Mouse (Mus musculus): Measurements from ENCODE around the gene Tradd.

GRCm38 (mm10) chr8:105311718-105312117 lies 47.3 kb upstream of the Tradd start:
- TF ChIP-seq CTCF (IDR thresholded peaks at IDR 0.05) (no peak; the same call in 1 of the 2 replicates), EP300 (IDR thresholded peaks at IDR 0.05) (no peak)

Measured in lung, postnatal 0 days (tissue).